Mouse (Mus musculus) bone marrow macrophage, adult 2 months (primary cell): ENCODE data around the gene Nnat.

Source experiments
- CTCF ChIP-seq: IDR thresholded peaks from 2 replicates; pipeline ENCODE4 v1.5.1; 2012; ENCODE audit warnings: low read depth, mild to moderate bottlenecking, low read length, moderate library complexity
- POLR2A ChIP-seq: IDR thresholded peaks from 2 replicates; pipeline ENCODE4 v1.6.1; 2012; ENCODE audit warnings: mild to moderate bottlenecking, low read depth, low read length, borderline replicate concordance

DNA sequence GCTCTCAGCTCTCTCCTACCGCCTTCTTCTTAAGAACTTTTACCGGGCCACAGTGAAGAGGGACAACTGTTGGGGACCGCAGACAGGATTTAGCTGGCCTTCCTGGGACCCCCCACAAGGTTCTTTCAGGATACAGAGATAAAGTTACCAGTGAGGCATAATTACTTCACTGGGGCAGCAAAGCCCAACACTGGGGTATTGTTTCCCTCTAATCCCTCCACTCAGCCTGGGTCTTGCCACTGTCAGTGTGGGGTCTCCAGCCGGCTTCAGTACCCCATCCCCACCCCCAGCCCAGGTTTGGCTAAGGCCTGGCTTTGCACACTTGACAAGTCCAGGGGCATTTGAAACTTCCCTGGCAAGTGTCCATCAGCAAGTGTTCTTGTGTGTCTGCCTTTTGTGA, 45.5 kb upstream of the Nnat start:
- no peak for TF ChIP-seq POLR2A
- TF ChIP-seq CTCF, result no peak
